Mouse (Mus musculus) limb, embryonic 12.5 days (tissue): ENCODE results near the gene Pfn1. TPM values are rescaled to one million over a fixed set of nuclear protein-coding genes. Genes with fewer than 3 reads are reported as not detected.

ENCODE experiments used
- ATAC-seq: fragments of 200-750 bp; cut with Nextera tagmentation; 2 replicates; pipeline ENCODE4 v1.8.0; 2017; ENCODE audit warnings: low read depth, moderate TSS enrichment; ENCODE audit not compliant: insufficient number of reproducible peaks, insufficient read depth, low FRiP score, low TSS enrichment
- H3K27ac ChIP-seq: fragments of 300-500 bp; sonication (generic); 2 replicates; pipeline ENCODE4 v1.5.1; 2016; ENCODE audit warnings: mild to moderate bottlenecking, moderate library complexity
- H3K27me3 ChIP-seq: fragments of 300-500 bp; sonication (generic); 2 replicates; pipeline ENCODE4 v1.6.1; 2016; ENCODE audit warnings: mild to moderate bottlenecking, moderate library complexity
- H3K36me3 ChIP-seq: fragments of 300-500 bp; sonication (generic); 2 replicates; pipeline ENCODE4 v1.6.1; 2016; ENCODE audit warnings: mild to moderate bottlenecking, moderate library complexity
- H3K4me1 ChIP-seq: fragments of 300-500 bp; sonication (generic); replicated peaks from 2 replicates; pipeline ENCODE4 v1.6.1; 2016
- H3K4me2 ChIP-seq: fragments of 300-500 bp; sonication (generic); 2 replicates; pipeline ENCODE4 v1.6.1; 2016; ENCODE audit warnings: mild to moderate bottlenecking, moderate library complexity
- H3K4me3 ChIP-seq: fragments of 300-500 bp; sonication (generic); replicated peaks from 2 replicates; pipeline ENCODE4 v1.5.1; 2016; ENCODE audit warnings: mild to moderate bottlenecking
- H3K9ac ChIP-seq: fragments of 300-500 bp; sonication (generic); replicated peaks from 2 replicates; pipeline ENCODE4 v1.6.1; 2016; ENCODE audit warnings: mild to moderate bottlenecking, moderate library complexity
- H3K9me3 ChIP-seq: fragments of 300-500 bp; sonication (generic); 2 replicates; pipeline ENCODE4 v1.6.1; 2016; ENCODE audit warnings: mild to moderate bottlenecking, moderate library complexity
- WGBS: fragments of 180-500 bp; shearing (Covaris S2); methylation state at CpG from one replicate; pipeline ENCODE4 v1.1.7; 2016; 5-methylcytosine and 5-hydroxymethylcytosine counted together
- polyA plus RNA-seq: library from polyadenylated mRNA; unstranded; fragments of >200 nt; fragmentation: Nextera tagmentation; extraction: Ambion mirVana; gene quantifications from 2 replicates; pipeline ENCODE4 v1.2.1, GENCODE M21; 2016

The Pfn1 gene
- polyA plus RNA-seq, 1 experiment from 2014 or later = 1,494 TPM

DNA sequence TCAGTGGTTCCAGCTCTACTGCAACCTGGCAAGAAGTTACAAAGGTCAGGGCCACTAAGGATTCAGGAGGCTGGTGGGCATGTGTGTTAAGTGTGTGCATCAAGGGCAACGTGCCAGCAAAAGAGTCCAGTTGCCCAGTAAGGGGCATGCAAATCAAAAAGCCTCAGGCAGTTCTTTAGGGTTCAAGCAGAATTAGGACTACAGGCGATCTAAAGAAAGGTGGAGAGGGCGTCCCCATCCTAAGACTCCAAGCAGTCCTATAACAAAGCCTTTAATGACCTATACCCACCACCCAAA lies 8.2 kb downstream of the Pfn1 start:
- H3K27ac ChIP-seq = peak overlapping the region; percentile 93
- no peaks in the 10 kb centered on the region for H3K9me3 ChIP-seq
- peaks cover 61% of the 10 kb centered on the region for H3K36me3 ChIP-seq
- 27% methylated on average over 3 of the region's 3 CpGs for WGBS
- H3K9ac ChIP-seq = peak overlapping the region; percentile 83
- H3K4me3 ChIP-seq = peak overlapping the region; percentile 54
- peaks cover 44% of the 10 kb centered on the region for H3K4me1 ChIP-seq
- peak overlapping the region; percentile 83 for H3K4me2 ChIP-seq
- H3K27me3 ChIP-seq = no peaks in the 10 kb centered on the region
- ATAC-seq = no peak

- Histone ChIP-seq H3K4me2 (peak overlapping the region; percentile 83), H3K27me3 (no peaks in the 10 kb centered on the region), H3K27ac (peak overlapping the region; percentile 93), H3K4me3 (peak overlapping the region; percentile 54), H3K4me1 (peaks cover 39% of the 10 kb centered on the region), H3K9ac (peak overlapping the region; percentile 83), H3K9me3 (no peaks in the 10 kb centered on the region), H3K36me3 (peaks cover 55% of the 10 kb centered on the region)
- ATAC-seq = no peak
- WGBS = 92% methylated on average over 12 of the region's 12 CpGs
Observed at GRCm38 (mm10) chr11:70645461-70646258, 8.8 kb downstream of the Pfn1 start.

- 0 out of 2 replicates have a peak overlapping the region, but pooled peaks have one; percentile 83 for H3K4me2 ChIP-seq
- no peak overlapping the region for H3K27ac ChIP-seq
- H3K4me3 ChIP-seq = no peak overlapping the region
- peaks cover 32% of the 10 kb centered on the region for H3K4me1 ChIP-seq
- ATAC-seq = no peak
- H3K9ac ChIP-seq = no peak overlapping the region
- WGBS = 92% methylated on average over 8 of the region's 8 CpGs
- no peaks in the 10 kb centered on the region for H3K27me3 ChIP-seq
- H3K36me3 ChIP-seq = peaks cover 46% of the 10 kb centered on the region
- H3K9me3 ChIP-seq = no peaks in the 10 kb centered on the region
Observed at GRCm38 (mm10) chr11:70644564-70645103, 9.8 kb downstream of the Pfn1 start.

DNA sequence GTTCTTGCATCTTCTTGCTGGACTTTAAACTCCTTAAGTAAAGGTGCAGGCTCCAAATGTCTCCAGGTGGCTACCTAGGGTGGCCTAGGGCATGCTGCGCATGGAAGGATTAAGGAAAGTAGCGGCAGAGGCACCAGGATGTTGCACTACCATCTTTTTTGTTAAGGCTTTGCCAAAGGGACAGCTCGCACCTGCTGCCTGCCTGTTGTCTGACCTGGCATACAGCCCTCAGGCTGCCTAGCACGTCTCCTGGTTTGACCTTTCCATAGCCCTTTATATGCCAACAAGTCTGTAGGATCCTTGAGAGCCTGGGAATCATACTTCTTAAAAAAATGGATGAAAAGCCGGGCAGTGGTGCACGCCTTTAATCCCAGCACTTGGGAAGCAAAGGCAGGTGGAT lies 11.4 kb downstream of the Pfn1 start:
- no peaks in the 10 kb centered on the region for H3K9me3 ChIP-seq
- H3K27me3 ChIP-seq = no peaks in the 10 kb centered on the region
- no peak overlapping the region for H3K4me2 ChIP-seq
- no peak for ATAC-seq
- peaks cover 16% of the 10 kb centered on the region for H3K4me1 ChIP-seq
- H3K4me3 ChIP-seq = no peak overlapping the region
- no peak overlapping the region for H3K27ac ChIP-seq
- no peak overlapping the region for H3K9ac ChIP-seq
- H3K36me3 ChIP-seq = peaks cover 32% of the 10 kb centered on the region
- 92% methylated on average over 6 of the region's 6 CpGs for WGBS

DNA sequence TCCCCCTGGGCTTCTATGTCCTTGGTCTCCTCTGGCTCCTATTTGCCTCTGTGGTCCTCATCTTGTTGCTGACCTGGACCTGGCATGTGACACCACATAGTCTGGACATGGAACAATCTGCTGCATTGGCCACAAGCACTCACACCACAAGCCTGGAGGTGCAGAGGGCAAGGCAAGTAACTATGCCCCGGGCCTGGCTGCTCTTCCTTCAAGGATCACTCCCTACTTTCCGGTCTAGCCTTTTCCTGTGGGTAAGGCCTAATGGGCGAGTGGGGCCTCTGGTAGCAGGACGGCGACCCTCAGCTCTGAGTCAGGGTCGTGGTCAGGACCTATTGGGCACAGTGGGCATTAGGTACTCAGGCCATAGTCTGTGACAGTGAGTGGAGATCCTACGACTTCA lies 13.2 kb downstream of the Pfn1 start:
- H3K27ac ChIP-seq = no peak overlapping the region
- no peaks in the 10 kb centered on the region for H3K27me3 ChIP-seq
- 87% methylated on average over 7 of the region's 7 CpGs for WGBS
- ATAC-seq = no peak
- H3K4me3 ChIP-seq = no peak overlapping the region
- H3K9me3 ChIP-seq = no peaks in the 10 kb centered on the region
- H3K4me1 ChIP-seq = peaks cover 12% of the 10 kb centered on the region
- no peak overlapping the region for H3K9ac ChIP-seq
- H3K36me3 ChIP-seq = peaks cover 32% of the 10 kb centered on the region
- H3K4me2 ChIP-seq = no peak overlapping the region

GRCm38 (mm10) chr11:70639976-70640375 lies 14.5 kb downstream of the Pfn1 start:
- Histone ChIP-seq H3K4me1 (no peaks in the 10 kb centered on the region), H3K4me3 (no peak overlapping the region), H3K9ac (no peak overlapping the region), H3K4me2 (no peak overlapping the region), H3K27ac (no peak overlapping the region), H3K36me3 (peaks cover 24% of the 10 kb centered on the region), H3K27me3 (no peaks in the 10 kb centered on the region), H3K9me3 (no peaks in the 10 kb centered on the region)
- ATAC-seq = no peak
- 85% methylated on average over 8 of the region's 8 CpGs for WGBS

DNA sequence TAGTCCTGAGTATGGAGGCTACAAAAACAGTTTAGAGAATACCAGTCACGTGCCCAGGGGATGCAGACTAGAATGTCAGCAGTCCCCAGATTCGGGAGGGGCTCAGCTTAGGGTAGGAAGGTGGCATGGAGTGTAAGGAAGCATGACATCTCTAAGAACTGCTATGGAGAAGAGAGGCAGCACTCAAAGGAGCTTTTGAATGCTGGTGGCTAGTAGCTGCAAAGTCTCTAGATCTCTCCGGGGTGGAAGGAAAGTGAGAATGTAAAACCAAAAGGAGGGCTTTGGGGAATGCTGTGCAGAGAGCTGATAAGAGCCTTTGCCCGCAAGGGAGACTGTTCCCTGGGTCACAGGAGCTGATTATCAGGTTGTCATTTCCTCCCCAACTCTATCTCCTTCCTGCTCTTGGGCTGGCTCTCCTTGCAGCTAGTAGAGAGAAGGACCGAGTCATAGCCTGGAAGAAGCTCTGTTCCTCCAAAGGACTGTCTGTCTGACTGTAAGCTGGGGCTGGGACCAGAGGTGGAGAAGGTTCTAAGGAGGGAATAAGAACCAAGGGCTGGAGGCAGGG lies 15.6 kb downstream of the Pfn1 start, which contains the start of gene Gp1ba:
Gp1ba (plus strand) TSS at position 409 of the 565 bp plus-strand sequence.
- no peak within 1 kb of the TSS for H3K27ac ChIP-seq
- H3K9ac ChIP-seq = no peak within 1 kb of the TSS
- H3K4me3 ChIP-seq = no peak within 1 kb of the TSS
- no peak for ATAC-seq
- H3K9me3 ChIP-seq = no peaks in the 10 kb centered on the region
- no peak within 1 kb of the TSS for H3K4me2 ChIP-seq
- 49% methylated on average over 5 of the region's 5 CpGs for WGBS
- no peaks in the 10 kb centered on the region for H3K27me3 ChIP-seq
- H3K4me1 ChIP-seq = no peaks in the 10 kb centered on the region
- peaks cover 12% of the 10 kb centered on the region for H3K36me3 ChIP-seq

- Histone ChIP-seq H3K4me2 (no peak overlapping the region), H3K36me3 (peaks cover 7% of the 10 kb centered on the region; the same call in 1 of the 2 replicates), H3K4me3 (no peak overlapping the region), H3K9me3 (no peaks in the 10 kb centered on the region), H3K27ac (no peak overlapping the region), H3K27me3 (no peaks in the 10 kb centered on the region), H3K9ac (no peak overlapping the region), H3K4me1 (no peaks in the 10 kb centered on the region)
- WGBS = 85% methylated on average over 1 of the region's 1 CpGs
- no peak for ATAC-seq
Observed at GRCm38 (mm10) chr11:70638293-70638692, 16.2 kb downstream of the Pfn1 start.

GRCm38 (mm10) chr11:70637764-70638163 lies 16.7 kb downstream of the Pfn1 start:
- Histone ChIP-seq H3K4me1 (no peaks in the 10 kb centered on the region), H3K4me3 (no peak overlapping the region)
- ATAC-seq = no peak

DNA sequence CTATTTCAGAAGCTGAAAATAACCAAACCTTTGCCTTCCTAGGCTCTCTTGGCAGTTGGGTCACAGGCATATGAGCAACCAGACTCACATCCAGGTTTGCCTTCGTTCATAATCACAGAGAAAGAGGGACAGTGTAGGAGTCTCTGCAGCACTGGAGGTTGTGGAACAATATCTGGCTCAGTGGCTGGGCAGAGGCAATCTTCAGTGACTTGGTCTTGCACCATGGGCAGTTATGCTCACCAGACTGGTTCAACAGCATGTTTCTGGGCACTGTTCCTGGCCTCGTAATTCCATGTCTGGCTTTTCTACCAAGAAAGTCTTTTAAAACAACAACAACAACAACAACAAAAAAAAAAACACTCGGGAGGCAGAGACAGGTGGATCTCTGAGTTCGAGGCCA lies 18.8 kb downstream of the Pfn1 start:
- no peak for ATAC-seq
- Histone ChIP-seq H3K4me2 (no peak overlapping the region), H3K4me1 (no peaks in the 10 kb centered on the region), H3K36me3 (no peaks in the 10 kb centered on the region), H3K9me3 (no peaks in the 10 kb centered on the region), H3K4me3 (no peak overlapping the region), H3K27me3 (no peaks in the 10 kb centered on the region), H3K27ac (no peak overlapping the region), H3K9ac (no peak overlapping the region)
- 82% methylated on average over 4 of the region's 4 CpGs for WGBS

More at GRCm38 (mm10) chr11:70637764-70638163, 16.7 kb downstream of the Pfn1 start:
- 81% methylated on average over 1 of the region's 1 CpGs for WGBS
- Histone ChIP-seq H3K27me3 (no peaks in the 10 kb centered on the region), H3K27ac (no peak overlapping the region), H3K36me3 (peaks cover 2% of the 10 kb centered on the region; the same call in 1 of the 2 replicates), H3K4me2 (no peak overlapping the region), H3K9ac (no peak overlapping the region), H3K9me3 (no peaks in the 10 kb centered on the region)

- no peak overlapping the region for H3K4me3 ChIP-seq
- H3K4me2 ChIP-seq = no peak overlapping the region
- no peak overlapping the region for H3K9ac ChIP-seq
- ATAC-seq = no peak
- no peaks in the 10 kb centered on the region for H3K36me3 ChIP-seq
- no peaks in the 10 kb centered on the region for H3K27me3 ChIP-seq
- H3K9me3 ChIP-seq = no peaks in the 10 kb centered on the region
- 70% methylated on average over 7 of the region's 7 CpGs for WGBS
- H3K27ac ChIP-seq = no peak overlapping the region
- no peaks in the 10 kb centered on the region for H3K4me1 ChIP-seq
Observed at GRCm38 (mm10) chr11:70630129-70630528, 24.3 kb downstream of the Pfn1 start.
